Mouse (Mus musculus) cortical plate, adult 2 months (tissue): ENCODE measurements around the gene Slfn1. TPM values are rescaled to one million over a fixed set of nuclear protein-coding genes. Genes with fewer than 3 reads are reported as not detected.

Source experiments
- H3K27ac ChIP-seq: fragments of 200-500 bp; 2 replicates; pipeline ENCODE4 v1.5.1; 2012; ENCODE audit warnings: low read length, control low read depth, inconsistent platforms; ENCODE audit not compliant: insufficient read depth
- H3K4me1 ChIP-seq: fragments of 200-500 bp; 2 replicates; pipeline ENCODE4 v1.6.1; 2011; ENCODE audit warnings: low read length; ENCODE audit not compliant: control insufficient read depth, insufficient read depth
- H3K4me3 ChIP-seq: fragments of 200-500 bp; 2 replicates; pipeline ENCODE4 v1.5.1; 2011; ENCODE audit warnings: mild to moderate bottlenecking, low read length, control low read depth; ENCODE audit not compliant: insufficient read depth
- CTCF ChIP-seq: fragments of 200-500 bp; IDR thresholded peaks from 2 replicates; pipeline ENCODE4 v1.5.1; 2011; ENCODE audit warnings: mild to moderate bottlenecking, control low read depth, low read length; ENCODE audit not compliant: insufficient read depth; ENCODE audit errors: extremely low read depth
- POLR2A ChIP-seq: fragments of 200-500 bp; IDR thresholded peaks from 2 replicates; pipeline ENCODE4 v1.6.1; 2011; ENCODE audit warnings: mild to moderate bottlenecking, low read length, control low read depth; ENCODE audit not compliant: insufficient read depth; ENCODE audit errors: extremely low read depth
- polyA plus RNA-seq: library from polyadenylated mRNA; depleted of rRNA; stranded (reverse); fragments of >200 nt; gene quantifications from 2 replicates; pipeline ENCODE4 v1.2.3, GENCODE M21; 2012; rRNA removed

Slfn1 gene
- 0.04 and 0.09 TPM in 2 replicates for polyA plus RNA-seq

GRCm38 (mm10) chr11:83116597-83117227 is at the start of gene Slfn1:
Gene Slfn1, plus strand, starts transcription at chr11:83116849.
- Histone ChIP-seq H3K4me1 (no peaks in the 10 kb centered on the region), H3K27ac (no peak within 1 kb of the TSS), H3K4me3 (no peak within 1 kb of the TSS)
- no peak for TF ChIP-seq CTCF
- no peak for TF ChIP-seq POLR2A

GRCm38 (mm10) chr11:83067982-83068694 is 48.5 kb upstream of the Slfn1 start:
- Histone ChIP-seq H3K4me1 (peaks cover 2% of the 10 kb centered on the region), H3K27ac (no peak overlapping the region), H3K4me3 (no peak overlapping the region)
- TF ChIP-seq CTCF (peak; percentile 11; the same call in 1 of the 2 replicates), POLR2A (no peak)

GRCm38 (mm10) chr11:83070321-83070970 is 46.2 kb upstream of the Slfn1 start:
- Histone ChIP-seq H3K27ac (no peak overlapping the region), H3K4me3 (no peak overlapping the region), H3K4me1 (no peaks in the 10 kb centered on the region)
- TF ChIP-seq CTCF (no peak), POLR2A (no peak)

GRCm38 (mm10) chr11:83077714-83078422 is 38.8 kb upstream of the Slfn1 start:
- Histone ChIP-seq H3K4me3 (no peak overlapping the region), H3K4me1 (no peaks in the 10 kb centered on the region), H3K27ac (peak overlapping the region; percentile 51)
- TF ChIP-seq CTCF (no peak), POLR2A (no peak)

- TF ChIP-seq POLR2A (no peak), CTCF (no peak)
These were observed 38.1 kb upstream of the Slfn1 start for GRCm38 (mm10) chr11:83078423-83079140.

GRCm38 (mm10) chr11:83079487-83080199 is 37.0 kb upstream of the Slfn1 start:
- no peak for TF ChIP-seq POLR2A
- TF ChIP-seq CTCF, result no peak
- no peak overlapping the region for H3K4me3 ChIP-seq
- H3K4me1 ChIP-seq, result no peaks in the 10 kb centered on the region
- H3K27ac ChIP-seq, result no peak overlapping the region

More at GRCm38 (mm10) chr11:83078423-83079140, 38.1 kb upstream of the Slfn1 start:
- Histone ChIP-seq H3K4me1 (no peaks in the 10 kb centered on the region), H3K27ac (no peak overlapping the region; the same call in none of the 2 replicates), H3K4me3 (no peak overlapping the region)

GRCm38 (mm10) chr11:83082741-83083473 is 33.7 kb upstream of the Slfn1 start:
- TF ChIP-seq CTCF (no peak), POLR2A (no peak)
- H3K27ac ChIP-seq, result no peak overlapping the region
- no peak overlapping the region for H3K4me3 ChIP-seq
- H3K4me1 ChIP-seq, result no peaks in the 10 kb centered on the region

GRCm38 (mm10) chr11:83084161-83084560 is 32.5 kb upstream of the Slfn1 start:
- no peak for TF ChIP-seq POLR2A
- TF ChIP-seq CTCF, result no peak
- H3K4me3 ChIP-seq, result no peak overlapping the region
- H3K27ac ChIP-seq, result no peak overlapping the region
- H3K4me1 ChIP-seq, result no peaks in the 10 kb centered on the region

GRCm38 (mm10) chr11:83084761-83085160 is 31.9 kb upstream of the Slfn1 start:
- Histone ChIP-seq H3K27ac (no peak overlapping the region), H3K4me1 (no peaks in the 10 kb centered on the region), H3K4me3 (no peak overlapping the region)
- no peak for TF ChIP-seq CTCF
- TF ChIP-seq POLR2A, result no peak
